Mouse (Mus musculus) heart, adult 2 months (tissue): ENCODE measurements at regions not wholly inside any gene's neighbourhood (a gene's known extent, or its start where the extent isn't known, plus 50 kb on each side); places are given as distances from the start of the nearest gene placed in this dataset.
A peak's percentile ranks its signal among the peaks of the same experiment; 100 is the strongest.

ENCODE experiments used
- DNase-seq, 2 experiments: peaks; one replicate each; pipeline ENCODE4 v3.0.0; 2021
- H3K27ac ChIP-seq: fragments of 200-600 bp; 2 replicates; pipeline ENCODE4 v1.8.1; 2022
- H3K27me3 ChIP-seq: fragments of 200-500 bp; 2 replicates; pipeline ENCODE4 v1.6.1; 2012; ENCODE audit warnings: mild to moderate bottlenecking, low read length, inconsistent platforms, mixed read lengths; ENCODE audit not compliant: control insufficient read depth, insufficient read depth
- H3K36me3 ChIP-seq: fragments of 200-500 bp; 2 replicates; pipeline ENCODE4 v1.6.1; 2012; ENCODE audit warnings: low read length, inconsistent platforms; ENCODE audit not compliant: control insufficient read depth, insufficient read depth
- H3K4me1 ChIP-seq: fragments of 200-500 bp; 2 replicates; pipeline ENCODE4 v1.6.1; 2011; ENCODE audit warnings: low read length; ENCODE audit not compliant: control insufficient read depth, insufficient read depth
- H3K4me3 ChIP-seq: fragments of 200-600 bp; 2 replicates; pipeline ENCODE4 v1.8.1; 2022
- H3K79me2 ChIP-seq: fragments of 200-500 bp; replicated peaks from 2 replicates; pipeline ENCODE4 v1.6.1; 2012; ENCODE audit warnings: mild to moderate bottlenecking, inconsistent platforms, low read length, moderate library complexity, mixed read lengths; ENCODE audit not compliant: control insufficient read depth, insufficient read depth
- H3K9ac ChIP-seq: fragments of 200-500 bp; 2 replicates; pipeline ENCODE4 v1.6.1; 2012; ENCODE audit warnings: low read depth, mild to moderate bottlenecking, control low read depth, inconsistent platforms, low read length, mixed read lengths
- CTCF ChIP-seq: fragments of 200-600 bp; IDR thresholded peaks from 2 replicates; pipeline ENCODE4 v1.8.1; 2022; ENCODE audit warnings: antibody characterized with exemption, mild to moderate bottlenecking, moderate library complexity
- EP300 ChIP-seq: fragments of 200-500 bp; IDR thresholded peaks from 2 replicates; pipeline ENCODE4 v1.6.1; 2011; ENCODE audit warnings: low read depth, low read length, control low read depth; ENCODE audit not compliant: insufficient read depth
- POLR2A ChIP-seq: fragments of 200-500 bp; IDR thresholded peaks from 2 replicates; pipeline ENCODE4 v1.6.1; 2011; ENCODE audit warnings: mild to moderate bottlenecking, low read depth, low read length, control low read depth; ENCODE audit not compliant: insufficient read depth
- WGBS: fragments of 180-500 bp; shearing (Covaris S2); methylation state at CpG from one replicate; pipeline ENCODE4 v1.1.7; 2018; 5-methylcytosine and 5-hydroxymethylcytosine counted together
- intact Hi-C: fragments of 180-260 bp; cut with DNase I; formaldehyde crosslinking; loops from one replicate; pipeline ENCODE4 v1.15.1; 2025

- Histone ChIP-seq H3K79me2 (no peaks in the 10 kb centered on the region), H3K27ac (no peak overlapping the region), H3K27me3 (no peaks in the 10 kb centered on the region), H3K36me3 (no peaks in the 10 kb centered on the region), H3K9ac (no peak overlapping the region), H3K4me3 (no peak overlapping the region), H3K4me1 (no peaks in the 10 kb centered on the region)
- WGBS, result 32% methylated on average over 3 of the region's 3 CpGs
- no peak for DNase-seq
- peak; percentile 11; the same call in 1 of the 2 replicates for TF ChIP-seq CTCF
- TF ChIP-seq EP300, result no peak
- intact Hi-C loops, result loop anchor here (10.0 kb wide), 2 partner anchors 163 to 213 kb away; no protein-coding TSS in a partner anchor
Observed at GRCm38 (mm10) chr4:47807877-47808276, 237.1 kb upstream of the Nr4a3 start.

- H3K4me3 ChIP-seq, result no peak overlapping the region
- H3K27me3 ChIP-seq, result no peaks in the 10 kb centered on the region
- no peaks in the 10 kb centered on the region for H3K79me2 ChIP-seq
- no peak overlapping the region for H3K27ac ChIP-seq
- TF ChIP-seq POLR2A (no peak), CTCF (no peak), EP300 (no peak)
- no peak overlapping the region for H3K9ac ChIP-seq
- H3K36me3 ChIP-seq, result no peaks in the 10 kb centered on the region
- no peaks in the 10 kb centered on the region for H3K4me1 ChIP-seq
- WGBS, result 39% methylated on average over 7 of the region's 7 CpGs
- no peak for DNase-seq
- intact Hi-C loops, result no loop called here
Observed at GRCm38 (mm10) chr4:47814030-47814429, 230.9 kb upstream of the Nr4a3 start.

- H3K79me2 ChIP-seq, result no peaks in the 10 kb centered on the region
- no peak overlapping the region for H3K27ac ChIP-seq
- no peaks in the 10 kb centered on the region for H3K4me1 ChIP-seq
- no peak for TF ChIP-seq EP300
- TF ChIP-seq POLR2A, result no peak
- TF ChIP-seq CTCF, result no peak
- H3K36me3 ChIP-seq, result no peaks in the 10 kb centered on the region
- intact Hi-C loops, result no loop called here
- H3K4me3 ChIP-seq, result no peak overlapping the region
- no peak for DNase-seq
- 89% methylated on average over 18 of the region's 18 CpGs for WGBS
- H3K27me3 ChIP-seq, result no peaks in the 10 kb centered on the region
- H3K9ac ChIP-seq, result no peak overlapping the region
Observed at GRCm38 (mm10) chr4:47818371-47819159, 226.4 kb upstream of the Nr4a3 start.

- Histone ChIP-seq H3K27ac (no peak overlapping the region), H3K4me1 (no peaks in the 10 kb centered on the region), H3K9ac (no peak overlapping the region), H3K4me3 (no peak overlapping the region), H3K36me3 (no peaks in the 10 kb centered on the region), H3K79me2 (no peaks in the 10 kb centered on the region), H3K27me3 (no peaks in the 10 kb centered on the region)
- DNase-seq, result no peak
- no peak for TF ChIP-seq POLR2A
- TF ChIP-seq CTCF, result no peak
- TF ChIP-seq EP300, result no peak
- intact Hi-C loops, result no loop called here
- 90% methylated on average over 1 of the region's 1 CpGs for WGBS
Observed at GRCm38 (mm10) chr4:47820562-47820961, 224.4 kb upstream of the Nr4a3 start.

GRCm38 (mm10) chr4:47823299-47823698 lies 221.7 kb upstream of the Nr4a3 start:
- TF ChIP-seq CTCF, result no peak
- no peak for TF ChIP-seq POLR2A
- no peak for TF ChIP-seq EP300
- no peaks in the 10 kb centered on the region for H3K36me3 ChIP-seq
- WGBS, result 84% methylated on average over 9 of the region's 9 CpGs
- H3K79me2 ChIP-seq, result no peaks in the 10 kb centered on the region
- H3K27ac ChIP-seq, result no peak overlapping the region
- no peaks in the 10 kb centered on the region for H3K4me1 ChIP-seq
- intact Hi-C loops, result no loop called here
- H3K27me3 ChIP-seq, result no peaks in the 10 kb centered on the region
- no peak overlapping the region for H3K4me3 ChIP-seq
- no peak overlapping the region for H3K9ac ChIP-seq
- DNase-seq, result no peak

- no peaks in the 10 kb centered on the region for H3K79me2 ChIP-seq
- TF ChIP-seq CTCF (no peak), EP300 (no peak), POLR2A (no peak)
- no peaks in the 10 kb centered on the region for H3K27me3 ChIP-seq
- H3K4me3 ChIP-seq, result no peak overlapping the region
- H3K9ac ChIP-seq, result no peak overlapping the region
- intact Hi-C loops, result no loop called here
- no peak overlapping the region for H3K27ac ChIP-seq
- no peaks in the 10 kb centered on the region for H3K36me3 ChIP-seq
- no peak for DNase-seq
- WGBS, result 86% methylated on average over 15 of the region's 15 CpGs
- no peaks in the 10 kb centered on the region for H3K4me1 ChIP-seq
Observed at GRCm38 (mm10) chr4:47824083-47824482, 220.9 kb upstream of the Nr4a3 start.
